Mouse (Mus musculus) left cerebral cortex, postnatal 10 days (tissue): ENCODE measurements around the gene Atp5j2. TPM values are rescaled to one million over a fixed set of nuclear protein-coding genes. Genes with fewer than 3 reads are reported as not detected.

Source experiments
- DNase-seq, 2 experiments: peaks; one replicate each; pipeline ENCODE4 v3.0.0; 2021 to 2022; ENCODE audit warnings: low spot score in 2 of 2, mixed read lengths in 1 of 2; ENCODE audit errors: extremely low spot score in 1 of 2
- intact Hi-C: fragments of 180-260 bp; cut with DNase I; formaldehyde crosslinking; loops from one replicate; pipeline ENCODE4 v1.15.1; 2025
- total RNA-seq, 2 experiments: library from RNA; stranded (reverse); gene quantifications; 2 replicates each; pipeline ENCODE4 v1.2.3; 2021

Gene Atp5j2
- total RNA-seq, 2 experiments from 2014 or later: 267 to 289 TPM

- DNase-seq: peak; percentile 92 to 96
- intact Hi-C loops: loop anchor here (1.0 kb wide), 1 partner anchor 27 kb away; the partner anchor contains the start of genes Cpsf4 and Ptcd1
These were observed 52.0 kb downstream of the Atp5j2 start, which contains the start of the genes Pdap1 and Bud31 for GRCm38 (mm10) chr5:145139571-145140519. Gene Pdap1 (minus strand): TSS chr5:145140238. Gene Bud31 (plus strand): TSS chr5:145140362.

- DNase-seq: no peak
- intact Hi-C loops: no loop called here
These were observed 53.0 kb downstream of the Atp5j2 start for GRCm38 (mm10) chr5:145138836-145139235.

Other genes with a start within 250 kb of the Atp5j2 start
- gene Smurf1, start 226.2 kb downstream of the Atp5j2 start, total RNA-seq: 10 to 100 TPM; 39.4 to 40.2 TPM
- not detected for gene Gm4871, start 159.3 kb downstream of the Atp5j2 start, total RNA-seq
- not detected for gene 1700018F24Rik, start 149.1 kb downstream of the Atp5j2 start, total RNA-seq
- gene Arpc1a, start 108.2 kb downstream of the Atp5j2 start, total RNA-seq: 100 to 1,000 TPM; 178 to 190 TPM
- gene Kpna7, start 108.0 kb downstream of the Atp5j2 start, total RNA-seq: not detected
- 10 to 100 TPM; 28.3 to 30.3 TPM for gene Arpc1b, start 77.8 kb downstream of the Atp5j2 start, total RNA-seq
- gene Pdap1, start 51.8 kb downstream of the Atp5j2 start, total RNA-seq: 100 to 1,000 TPM; 106 to 111 TPM
- 10 to 100 TPM; 85.7 to 86.1 TPM for gene Bud31, start 51.7 kb downstream of the Atp5j2 start, total RNA-seq
- 10 to 100 TPM; 14.2 to 16.1 TPM for gene Ptcd1, start 25.0 kb downstream of the Atp5j2 start, total RNA-seq
- 10 to 100 TPM; 29.1 to 29.2 TPM for gene Cpsf4, start 24.8 kb downstream of the Atp5j2 start, total RNA-seq
- 10 to 100 TPM in 1 of 2 experiments, 1 to 10 TPM in 1; 10.0 to 10.3 TPM for gene Zkscan14, start 9.8 kb upstream of the Atp5j2 start, total RNA-seq
- 10 to 100 TPM; 15.0 to 15.2 TPM for gene Zkscan5, start 12.5 kb upstream of the Atp5j2 start, total RNA-seq
- gene Zfp655, start 39.7 kb upstream of the Atp5j2 start, total RNA-seq: 10 to 100 TPM; 24.8 to 27.9 TPM
- 10 to 100 TPM; 13.9 to 17.1 TPM for gene Zscan25, start 88.4 kb upstream of the Atp5j2 start, total RNA-seq
- under 1 TPM in 1 of 2 experiments, not detected in 1; 0.17 TPM for gene Cyp3a57, start 153.2 kb upstream of the Atp5j2 start, total RNA-seq